Mouse (Mus musculus): ENCODE measurements around the gene Gna15.

The Gna15 gene

GRCm38 (mm10) chr10:81524051-81524605, at the start of gene Gna15:
Gene Gna15 (minus strand): TSS chr10:81524225.
- DNase-seq, result no peak

GRCm38 (mm10) chr10:81572975-81573374, 49.0 kb upstream of the Gna15 start:
- no peak for DNase-seq

GRCm38 (mm10) chr10:81572133-81572671, 48.2 kb upstream of the Gna15 start:
- DNase-seq, result no peak

GRCm38 (mm10) chr10:81571501-81571876, 47.5 kb upstream of the Gna15 start:
- DNase-seq, result peak; percentile 98

GRCm38 (mm10) chr10:81570831-81571500, 46.9 kb upstream of the Gna15 start:
- peak; percentile 97 for DNase-seq

- no peak for DNase-seq
These were observed 46.3 kb upstream of the Gna15 start for GRCm38 (mm10) chr10:81570238-81570800.

- no peak for DNase-seq
These were observed 45.6 kb upstream of the Gna15 start for GRCm38 (mm10) chr10:81569507-81570237.

GRCm38 (mm10) chr10:81568381-81569191, 44.6 kb upstream of the Gna15 start:
- no peak for DNase-seq

- no peak for DNase-seq
These were observed 41.5 kb upstream of the Gna15 start for GRCm38 (mm10) chr10:81565257-81566228.

- peak; percentile 71 for DNase-seq
These were observed 40.7 kb upstream of the Gna15 start for GRCm38 (mm10) chr10:81564734-81565133.

- no peak for DNase-seq
These were observed 40.2 kb upstream of the Gna15 start for GRCm38 (mm10) chr10:81564216-81564615.

- DNase-seq, result no peak
These were observed 39.5 kb upstream of the Gna15 start for GRCm38 (mm10) chr10:81563481-81563880.

- DNase-seq, result no peak
These were observed 38.4 kb upstream of the Gna15 start for GRCm38 (mm10) chr10:81562411-81562810.

GRCm38 (mm10) chr10:81560719-81561459, 36.9 kb upstream of the Gna15 start:
- DNase-seq, result no peak

GRCm38 (mm10) chr10:81559627-81560539, 35.9 kb upstream of the Gna15 start:
- DNase-seq, result peak; percentile 80

- DNase-seq, result peak; percentile 76
These were observed 35.2 kb upstream of the Gna15 start, which contains the start of gene Aes for GRCm38 (mm10) chr10:81559163-81559626. Gene Aes (plus strand): TSS chr10:81559488.

GRCm38 (mm10) chr10:81557491-81557890, 33.5 kb upstream of the Gna15 start:
- DNase-seq, result no peak

- DNase-seq, result no peak
These were observed 32.3 kb upstream of the Gna15 start for GRCm38 (mm10) chr10:81556282-81556681.

Measured in right cerebral cortex, postnatal 14 days (tissue).